ENCODE assay signal across 23 mouse cellular contexts in the genomic region with DNA sequence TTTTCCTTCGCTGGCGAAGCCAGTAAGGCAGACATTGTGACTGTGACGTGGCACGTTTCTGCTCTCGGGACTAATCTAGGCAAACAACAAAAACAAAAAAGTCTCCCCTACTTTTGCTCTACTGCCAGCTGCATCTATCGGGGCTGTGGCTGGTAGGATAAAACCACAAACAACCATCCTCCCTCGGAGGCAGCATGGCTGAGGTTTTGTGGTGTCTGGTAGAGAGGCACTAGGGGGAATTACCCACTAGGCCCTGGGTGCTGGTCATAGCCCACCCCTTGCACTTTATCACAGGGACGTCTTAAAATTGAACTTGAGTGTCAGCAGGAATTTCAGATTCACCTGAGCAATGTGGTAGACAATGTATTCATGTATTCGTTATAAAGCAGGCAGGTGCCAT.
A peak's percentile ranks its signal among the peaks of the same experiment; 100 is the strongest.
DNase-seq lines count a peak whose midpoint lies in the region; ATAC-seq and TF ChIP-seq lines count a peak whose summit lies in the region.
"Had no signal": no experiment of that assay in that cellular context is flagged by ENCODE, and none has a peak within 500 bp of the region (broad histone marks: within the 10 kb centered on the region; RNA-seq: fewer than 3 reads in every experiment).

No protein-coding gene starts in this region.

- no peak overlapping the region for H3K27ac ChIP-seq in heart, adult 2 months
- H3K27ac ChIP-seq: embryonic facial prominence, embryonic 10.5 days; embryonic facial prominence, embryonic 12.5 days; forebrain, embryonic 12.5 days had no signal

- no peaks in the 10 kb centered on the region for H3K27me3 ChIP-seq in heart, adult 2 months (ENCODE audit: control insufficient read depth, insufficient read depth, low read length)
- H3K27me3 ChIP-seq in myocyte (ENCODE audit: control insufficient read depth, insufficient read depth, insufficient read length) = no peaks in the 10 kb centered on the region
- H3K27me3 ChIP-seq: embryonic facial prominence, embryonic 12.5 days; forebrain, embryonic 12.5 days had no signal

- 84% methylated on average over 9 of the region's 9 CpGs for WGBS in heart, adult 2 months

- no peak for TF ChIP-seq POLR2A in heart, adult 2 months (IDR thresholded peaks at IDR 0.05; ENCODE audit: insufficient read depth, low read depth, low read length)
- TF ChIP-seq POLR2A in myocyte (IDR thresholded peaks at IDR 0.05; ENCODE audit: insufficient read length, low read depth) = no peak

- peak; percentile 99 for ATAC-seq in common myeloid progenitor, adult 5-6 weeks (replicated peaks; ENCODE audit: low read depth, poor library complexity, severe bottlenecking)
- peak; percentile 81 for ATAC-seq in megakaryocyte progenitor cell, adult 5-6 weeks (replicated peaks; ENCODE audit: poor library complexity)
- no peak for ATAC-seq in activated CD4-positive, CD25-positive, alpha-beta regulatory T cell, adult 4 months
- ATAC-seq: forebrain, embryonic 14.5 days; forebrain, embryonic 16.5 days; Patski had no signal

- peak overlapping the region; percentile 16 for H3K4me2 ChIP-seq in myocyte (ENCODE audit: low read depth)
- H3K4me2 ChIP-seq: embryonic facial prominence, embryonic 12.5 days; forebrain, embryonic 12.5 days had no signal

- TF ChIP-seq EP300 in heart, adult 2 months (IDR thresholded peaks at IDR 0.05; ENCODE audit: insufficient read depth, low read depth, low read length) = no peak

- H3K36me3 ChIP-seq in heart, adult 2 months (ENCODE audit: control insufficient read depth, insufficient read depth, low read length) = no peaks in the 10 kb centered on the region
- H3K36me3 ChIP-seq in myocyte (ENCODE audit: control insufficient read depth, insufficient read depth) = no peaks in the 10 kb centered on the region
- H3K36me3 ChIP-seq: embryonic facial prominence, embryonic 10.5 days; embryonic facial prominence, embryonic 12.5 days; forebrain, embryonic 12.5 days; G1E had no signal

- H3K79me2 ChIP-seq in heart, adult 2 months (replicated peaks; ENCODE audit: control insufficient read depth, insufficient read depth, low read length) = no peaks in the 10 kb centered on the region
- no peaks in the 10 kb centered on the region for H3K79me2 ChIP-seq in myocyte (ENCODE audit: control insufficient read depth, insufficient read depth)

- no peak overlapping the region for H3ac ChIP-seq in myocyte (ENCODE audit: control insufficient read depth, insufficient read length)

- intact Hi-C loops in heart, adult 2 months (cut with DNase I) = no loop called here

- no peak overlapping the region for H3K9ac ChIP-seq in heart, adult 2 months (ENCODE audit: low read depth, low read length)
- H3K9ac ChIP-seq: embryonic facial prominence, embryonic 12.5 days; forebrain, embryonic 12.5 days had no signal

- TF ChIP-seq CTCF in heart, adult 2 months (IDR thresholded peaks at IDR 0.05) = no peak

- no peak overlapping the region for H3K4me3 ChIP-seq in heart, adult 2 months
- H3K4me3 ChIP-seq in myocyte = no peak overlapping the region
- H3K4me3 ChIP-seq: embryonic facial prominence, embryonic 10.5 days; embryonic facial prominence, embryonic 12.5 days; forebrain, embryonic 12.5 days had no signal

- DNase-seq in heart, adult 11 months = peak; percentile 56
- DNase-seq in heart, adult 2 months = no peak
- no peak for DNase-seq in embryo, embryonic 10.5 days (ENCODE audit: low spot score)
- no peak for DNase-seq in left cerebral cortex, adult 18-20 months (ENCODE audit: low spot score in 2 of 2)
- DNase-seq: adrenal gland, adult 2 months; adrenal gland, postnatal 10 days; adrenal gland, postnatal 36 days; cerebellum, adult 11-12 months; cerebellum, adult 2 months; cerebellum, adult 9-10 months; cerebellum, postnatal 10 days; cerebellum, postnatal 25 days had no signal

- no peaks in the 10 kb centered on the region for H3K4me1 ChIP-seq in heart, adult 2 months (ENCODE audit: control insufficient read depth, insufficient read depth, low read length)
- H3K4me1 ChIP-seq: embryonic facial prominence, embryonic 10.5 days; embryonic facial prominence, embryonic 12.5 days; forebrain, embryonic 12.5 days had no signal

TF ChIP-seq in myocyte, 11 proteins besides CTCF, POLR2A, EP300 and RAD21:
- TF ChIP-seq TCF12 (IDR thresholded peaks at IDR 0.05; ENCODE audit: insufficient read depth, poor library complexity, severe bottlenecking) (no peak), SRF (IDR thresholded peaks at IDR 0.05; ENCODE audit: control insufficient read depth, insufficient read length, low read depth) (no peak), POLR2AphosphoS2 (IDR thresholded peaks at IDR 0.05; ENCODE audit: insufficient read length, low read depth) (no peak), TCF3 (IDR thresholded peaks at IDR 0.05; ENCODE audit: insufficient read length, low read depth) (no peak), MYOG (IDR thresholded peaks at IDR 0.05; ENCODE audit: control insufficient read depth in 1 of 3, insufficient read depth in 1 of 3, insufficient read length in 2 of 3, low read depth in 2 of 3) (no peak), E2F4 (IDR thresholded peaks at IDR 0.05; ENCODE audit: insufficient read depth) (no peak), MYOD1 (IDR thresholded peaks at IDR 0.05; ENCODE audit: control insufficient read depth in 1 of 3, insufficient read length in 2 of 3, low read depth in 2 of 3) (no peak), USF1 (IDR thresholded peaks at IDR 0.05; ENCODE audit: low read depth) (no peak), CEBPB (IDR thresholded peaks at IDR 0.05; ENCODE audit: insufficient read depth, poor library complexity, severe bottlenecking) (no peak)
